Mouse (Mus musculus): ENCODE data around the gene Setd7. TPM values are rescaled to one million over a fixed set of nuclear protein-coding genes. Genes with fewer than 3 reads are reported as not detected.

The Setd7 gene
- polyA plus RNA-seq, 1 experiment from 2014 or later, result 2.5 TPM

DNA sequence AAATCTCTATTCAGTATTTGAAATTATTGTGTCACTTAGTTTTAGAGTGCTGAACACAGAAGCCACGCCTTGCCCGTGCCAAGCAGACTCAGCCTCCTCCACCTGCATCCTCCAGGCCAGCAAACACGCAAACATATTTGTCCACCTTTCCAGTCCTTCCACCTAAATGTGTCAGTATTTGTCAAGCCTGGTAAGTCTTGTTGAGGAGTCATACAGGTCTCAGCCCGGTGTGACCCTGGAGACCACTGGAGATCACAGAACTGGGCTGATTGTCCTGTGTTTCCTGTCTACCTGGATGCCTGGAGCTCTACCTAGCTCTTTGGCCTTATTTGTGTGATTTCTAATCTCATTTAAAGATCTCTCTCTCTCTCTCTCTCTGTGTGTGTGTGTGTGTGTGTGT is 60.8 kb downstream of the Setd7 start:
- Histone ChIP-seq H3K9me3 (ENCODE audit: low read length) (no peaks in the 10 kb centered on the region), H3K9ac (replicated peaks; ENCODE audit: low read length) (no peak overlapping the region), H3K36me3 (ENCODE audit: insufficient read depth, low read length) (0 out of 2 replicates have a peak, but pooled peaks cover 8% of the 10 kb centered on the region), H3K27ac (ENCODE audit: low read length) (no peak overlapping the region), H3K27me3 (ENCODE audit: insufficient read depth, low read length) (no peaks in the 10 kb centered on the region), H3K4me3 (ENCODE audit: low read length) (no peak overlapping the region), H3K4me2 (replicated peaks; ENCODE audit: low read depth, low read length) (no peak overlapping the region), H3K4me1 (ENCODE audit: insufficient read depth, low read length) (no peaks in the 10 kb centered on the region)
- no peak for ATAC-seq (ENCODE audit: low FRiP score, low TSS enrichment)
- 86% methylated on average over 4 of the region's 4 CpGs for WGBS

- Histone ChIP-seq H3K27ac (ENCODE audit: low read length) (no peak overlapping the region), H3K9ac (replicated peaks; ENCODE audit: low read length) (no peak overlapping the region), H3K4me1 (ENCODE audit: insufficient read depth, low read length) (no peaks in the 10 kb centered on the region), H3K4me3 (ENCODE audit: low read length) (no peak overlapping the region), H3K4me2 (replicated peaks; ENCODE audit: low read depth, low read length) (no peak overlapping the region), H3K27me3 (ENCODE audit: insufficient read depth, low read length) (no peaks in the 10 kb centered on the region), H3K9me3 (ENCODE audit: low read length) (no peaks in the 10 kb centered on the region), H3K36me3 (ENCODE audit: insufficient read depth, low read length) (peaks cover 14% of the 10 kb centered on the region)
- WGBS, result 85% methylated on average over 5 of the region's 5 CpGs
- ATAC-seq (ENCODE audit: low FRiP score, low TSS enrichment), result no peak
Observed at GRCm38 (mm10) chr3:51498659-51499058, 62.0 kb downstream of the Setd7 start.

DNA sequence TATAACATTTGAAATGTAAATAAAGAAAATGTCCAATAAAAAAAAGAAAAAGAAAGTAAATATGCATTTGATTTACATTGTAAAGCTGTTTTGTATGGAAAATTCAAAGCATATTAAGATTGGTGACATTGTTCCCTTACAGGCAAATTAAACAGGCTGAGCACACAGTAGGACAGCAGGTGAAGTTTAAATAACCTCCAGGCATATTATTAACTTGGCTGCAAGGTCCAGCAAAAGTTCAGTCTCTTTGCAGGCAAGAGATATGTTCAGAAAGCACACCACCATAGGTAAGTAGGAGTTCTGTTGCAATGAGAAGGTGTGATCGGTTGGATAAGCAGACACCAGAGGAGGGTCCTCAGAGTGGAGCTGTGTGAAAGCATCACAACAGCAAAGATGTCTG is 62.7 kb downstream of the Setd7 start:
- Histone ChIP-seq H3K27me3 (ENCODE audit: insufficient read depth, low read length) (no peaks in the 10 kb centered on the region), H3K4me2 (replicated peaks; ENCODE audit: low read depth, low read length) (no peak overlapping the region), H3K4me1 (ENCODE audit: insufficient read depth, low read length) (no peaks in the 10 kb centered on the region), H3K9ac (replicated peaks; ENCODE audit: low read length) (no peak overlapping the region), H3K27ac (ENCODE audit: low read length) (no peak overlapping the region), H3K9me3 (ENCODE audit: low read length) (no peaks in the 10 kb centered on the region), H3K36me3 (ENCODE audit: insufficient read depth, low read length) (peaks cover 19% of the 10 kb centered on the region), H3K4me3 (ENCODE audit: low read length) (no peak overlapping the region)
- 90% methylated on average over 1 of the region's 1 CpGs for WGBS
- ATAC-seq (ENCODE audit: low FRiP score, low TSS enrichment), result no peak

DNA sequence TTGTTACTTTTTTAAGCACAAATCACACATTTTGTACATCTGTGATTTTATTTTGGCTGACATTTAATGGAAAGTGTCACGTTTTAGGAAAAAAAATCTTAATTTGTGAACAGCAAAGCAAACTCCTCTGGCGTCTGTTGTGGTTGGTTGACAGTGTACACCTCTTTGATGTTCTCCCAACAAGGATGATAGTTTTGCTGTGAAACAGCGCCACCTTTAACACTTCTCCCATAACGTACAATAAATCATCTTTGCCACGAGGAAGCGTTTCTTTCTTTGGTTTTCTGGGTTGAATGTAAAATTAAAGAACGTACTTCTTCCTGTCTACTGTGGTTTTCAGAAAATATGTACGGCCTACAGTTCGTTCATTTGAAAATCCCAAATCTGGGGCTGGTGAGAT is 65.0 kb downstream of the Setd7 start:
- Histone ChIP-seq H3K36me3 (ENCODE audit: insufficient read depth, low read length) (peaks cover 22% of the 10 kb centered on the region), H3K4me2 (replicated peaks; ENCODE audit: low read depth, low read length) (no peak overlapping the region), H3K27me3 (ENCODE audit: insufficient read depth, low read length) (no peaks in the 10 kb centered on the region), H3K9me3 (ENCODE audit: low read length) (no peaks in the 10 kb centered on the region), H3K4me3 (ENCODE audit: low read length) (no peak overlapping the region), H3K4me1 (ENCODE audit: insufficient read depth, low read length) (no peaks in the 10 kb centered on the region), H3K9ac (replicated peaks; ENCODE audit: low read length) (no peak overlapping the region), H3K27ac (ENCODE audit: low read length) (no peak overlapping the region)
- 89% methylated on average over 9 of the region's 9 CpGs for WGBS
- no peak for ATAC-seq (ENCODE audit: low FRiP score, low TSS enrichment)

DNA sequence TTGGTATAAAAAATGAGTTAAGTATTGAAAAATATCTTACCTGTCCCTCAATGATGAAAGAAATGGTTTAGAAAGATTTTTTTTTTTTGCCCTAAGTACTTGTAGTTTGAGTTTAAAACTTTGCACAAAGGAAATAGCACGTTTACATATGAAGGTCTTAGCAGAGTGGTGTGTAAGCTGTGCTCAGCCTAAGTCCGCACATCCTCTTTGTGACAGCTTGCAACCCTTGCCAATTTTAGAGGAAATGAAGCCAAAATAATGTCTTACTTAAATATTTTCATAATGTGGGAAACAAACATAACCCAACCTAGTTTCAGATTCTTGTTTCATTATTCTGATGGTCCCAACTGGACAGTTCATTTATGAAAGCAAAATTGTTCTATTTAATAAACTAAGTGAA is 66.2 kb downstream of the Setd7 start:
- Histone ChIP-seq H3K9ac (replicated peaks; ENCODE audit: low read length) (no peak overlapping the region), H3K4me2 (replicated peaks; ENCODE audit: low read depth, low read length) (no peak overlapping the region), H3K27ac (ENCODE audit: low read length) (no peak overlapping the region), H3K9me3 (ENCODE audit: low read length) (no peaks in the 10 kb centered on the region), H3K4me3 (ENCODE audit: low read length) (no peak overlapping the region), H3K4me1 (ENCODE audit: insufficient read depth, low read length) (no peaks in the 10 kb centered on the region), H3K27me3 (ENCODE audit: insufficient read depth, low read length) (no peaks in the 10 kb centered on the region), H3K36me3 (ENCODE audit: insufficient read depth, low read length) (peaks cover 22% of the 10 kb centered on the region)
- no peak for ATAC-seq (ENCODE audit: low FRiP score, low TSS enrichment)
- 77% methylated on average over 2 of the region's 2 CpGs for WGBS

DNA sequence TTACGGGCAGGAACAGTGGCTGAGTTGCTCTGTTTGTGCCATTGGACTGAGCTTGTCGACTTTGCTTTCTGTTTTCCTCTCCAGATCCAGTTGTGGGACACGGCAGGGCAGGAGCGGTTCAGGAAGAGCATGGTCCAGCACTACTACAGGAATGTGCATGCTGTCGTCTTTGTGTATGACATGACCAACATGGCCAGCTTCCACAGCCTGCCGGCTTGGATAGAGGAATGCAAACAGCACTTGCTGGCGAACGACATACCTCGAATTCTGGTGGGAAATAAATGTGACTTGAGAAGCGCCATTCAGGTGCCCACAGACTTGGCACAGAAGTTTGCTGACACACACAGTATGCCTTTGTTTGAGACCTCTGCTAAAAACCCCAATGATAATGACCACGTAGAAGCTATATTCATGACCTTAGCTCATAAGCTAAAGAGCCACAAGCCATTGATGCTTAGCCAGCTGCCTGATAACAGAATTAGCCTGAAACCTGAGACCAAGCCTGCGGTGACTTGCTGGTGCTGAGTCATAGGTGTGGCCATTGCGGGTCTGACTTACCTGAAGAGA is 67.3 kb downstream of the Setd7 start:
- Histone ChIP-seq H3K4me1 (ENCODE audit: insufficient read depth, low read length) (no peaks in the 10 kb centered on the region), H3K4me3 (ENCODE audit: low read length) (no peak overlapping the region), H3K4me2 (replicated peaks; ENCODE audit: low read depth, low read length) (no peak overlapping the region), H3K27ac (ENCODE audit: low read length) (no peak overlapping the region), H3K36me3 (ENCODE audit: insufficient read depth, low read length) (peaks cover 22% of the 10 kb centered on the region), H3K9ac (replicated peaks; ENCODE audit: low read length) (no peak overlapping the region), H3K27me3 (ENCODE audit: insufficient read depth, low read length) (no peaks in the 10 kb centered on the region), H3K9me3 (ENCODE audit: low read length) (no peaks in the 10 kb centered on the region)
- WGBS, result 87% methylated on average over 13 of the region's 13 CpGs
- no peak for ATAC-seq (ENCODE audit: low FRiP score, low TSS enrichment)

DNA sequence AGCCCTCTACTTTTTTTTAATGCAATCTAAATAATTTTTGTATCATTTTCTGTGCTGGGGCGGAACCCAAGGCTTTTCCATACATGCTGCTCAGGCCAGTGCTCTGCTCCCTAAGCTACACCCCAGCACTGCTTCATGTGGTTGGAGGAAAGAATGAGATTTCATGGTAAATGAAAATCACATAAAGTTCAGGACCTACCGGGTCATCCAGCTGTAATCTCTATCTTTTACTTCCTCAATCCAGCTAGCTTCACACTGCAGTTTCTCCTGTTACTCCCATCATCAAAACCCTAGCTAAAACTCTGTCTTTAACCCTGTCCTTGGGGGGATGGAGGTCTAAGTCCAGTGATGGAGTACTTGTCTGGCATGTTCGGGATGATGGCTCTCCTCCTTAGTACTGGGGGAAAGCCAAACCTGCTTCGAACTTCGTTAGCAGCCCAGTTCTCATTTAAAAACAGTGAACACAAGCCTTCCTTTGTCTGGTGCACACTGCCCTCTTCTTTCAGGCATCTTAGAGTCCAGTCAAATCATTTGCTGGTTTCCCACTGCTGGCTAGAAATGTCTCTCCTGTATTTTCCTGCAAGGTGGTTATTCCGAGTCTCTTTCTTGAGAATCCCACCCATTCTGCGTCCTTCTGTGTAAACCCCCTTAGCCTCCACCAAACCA is 70.5 kb downstream of the Setd7 start:
- peaks cover 17% of the 10 kb centered on the region for H3K36me3 ChIP-seq (ENCODE audit: insufficient read depth, low read length)
- H3K4me2 ChIP-seq (replicated peaks; ENCODE audit: low read depth, low read length), result no peak overlapping the region
- no peak for ATAC-seq (ENCODE audit: low FRiP score, low TSS enrichment)
- H3K4me3 ChIP-seq (ENCODE audit: low read length), result no peak overlapping the region
- peaks cover 6% of the 10 kb centered on the region for H3K4me1 ChIP-seq (ENCODE audit: insufficient read depth, low read length)
- H3K9ac ChIP-seq (replicated peaks; ENCODE audit: low read length), result no peak overlapping the region
- 88% methylated on average over 7 of the region's 7 CpGs for WGBS
- no peaks in the 10 kb centered on the region for H3K9me3 ChIP-seq (ENCODE audit: low read length)
- H3K27ac ChIP-seq (ENCODE audit: low read length), result no peak overlapping the region
- H3K27me3 ChIP-seq (ENCODE audit: insufficient read depth, low read length), result no peaks in the 10 kb centered on the region

- H3K36me3 ChIP-seq (ENCODE audit: insufficient read depth, low read length), result no peaks in the 10 kb centered on the region
- peaks cover 18% of the 10 kb centered on the region for H3K4me1 ChIP-seq (ENCODE audit: insufficient read depth, low read length)
- WGBS, result 88% methylated on average over 4 of the region's 4 CpGs
- no peak overlapping the region for H3K4me3 ChIP-seq (ENCODE audit: low read length)
- no peak for ATAC-seq (ENCODE audit: low FRiP score, low TSS enrichment)
- no peaks in the 10 kb centered on the region for H3K9me3 ChIP-seq (ENCODE audit: low read length)
- H3K27ac ChIP-seq (ENCODE audit: low read length), result no peak overlapping the region
- no peak overlapping the region for H3K9ac ChIP-seq (replicated peaks; ENCODE audit: low read length)
- H3K27me3 ChIP-seq (ENCODE audit: insufficient read depth, low read length), result no peaks in the 10 kb centered on the region
- H3K4me2 ChIP-seq (replicated peaks; ENCODE audit: low read depth, low read length), result no peak overlapping the region
Observed at GRCm38 (mm10) chr3:51486491-51487195, 74.0 kb downstream of the Setd7 start.

DNA sequence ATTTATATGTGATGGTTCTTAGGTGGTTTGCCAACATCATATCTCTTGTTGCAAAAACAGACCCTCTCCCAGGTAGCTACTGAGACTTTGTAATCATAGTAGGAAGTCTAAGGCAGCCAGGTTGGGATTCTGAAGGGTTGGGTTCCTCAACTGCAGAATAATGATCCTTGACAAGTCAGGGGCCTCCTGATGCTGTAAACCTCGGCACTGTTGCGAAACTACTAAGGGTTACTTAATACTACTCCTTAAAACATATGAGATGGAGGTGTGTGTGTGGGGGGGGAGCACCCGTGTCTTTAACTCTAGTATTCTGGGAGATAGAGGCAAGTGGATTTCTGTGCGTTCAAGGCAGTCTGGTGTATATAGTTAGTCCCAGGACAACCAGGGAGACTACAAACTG is 75.3 kb downstream of the Setd7 start:
- Histone ChIP-seq H3K9me3 (ENCODE audit: low read length) (no peaks in the 10 kb centered on the region), H3K36me3 (ENCODE audit: insufficient read depth, low read length) (no peaks in the 10 kb centered on the region), H3K4me1 (ENCODE audit: insufficient read depth, low read length) (peaks cover 18% of the 10 kb centered on the region), H3K27ac (ENCODE audit: low read length) (no peak overlapping the region), H3K4me2 (replicated peaks; ENCODE audit: low read depth, low read length) (peak overlapping the region; percentile 96), H3K27me3 (ENCODE audit: insufficient read depth, low read length) (no peaks in the 10 kb centered on the region), H3K4me3 (ENCODE audit: low read length) (peak overlapping the region; percentile 76), H3K9ac (replicated peaks; ENCODE audit: low read length) (peak overlapping the region; percentile 90; the same call in 1 of the 2 replicates)
- WGBS, result 43% methylated on average over 4 of the region's 4 CpGs
- no peak for ATAC-seq (ENCODE audit: low FRiP score, low TSS enrichment)

GRCm38 (mm10) chr3:51484370-51484769 is 76.3 kb downstream of the Setd7 start:
- Histone ChIP-seq H3K4me3 (ENCODE audit: low read length) (peak overlapping the region; percentile 76), H3K4me2 (replicated peaks; ENCODE audit: low read depth, low read length) (peak overlapping the region; percentile 96), H3K9ac (replicated peaks; ENCODE audit: low read length) (peak overlapping the region; percentile 90), H3K9me3 (ENCODE audit: low read length) (no peaks in the 10 kb centered on the region), H3K4me1 (ENCODE audit: insufficient read depth, low read length) (peaks cover 18% of the 10 kb centered on the region), H3K36me3 (ENCODE audit: insufficient read depth, low read length) (no peaks in the 10 kb centered on the region), H3K27me3 (ENCODE audit: insufficient read depth, low read length) (no peaks in the 10 kb centered on the region), H3K27ac (ENCODE audit: low read length) (peak overlapping the region; percentile 95)
- WGBS, result under 1% methylated on average over 33 of the region's 33 CpGs
- peak; percentile 49 for ATAC-seq (ENCODE audit: low FRiP score, low TSS enrichment)

All from kidney, embryonic 16.5 days (tissue).